Mouse (Mus musculus) embryonic facial prominence, embryonic 12.5 days (tissue): ENCODE data around the gene Gab1. TPM values are rescaled to one million over a fixed set of nuclear protein-coding genes. Genes with fewer than 3 reads are reported as not detected.

Experiments used
- ATAC-seq: fragments of 200-750 bp; cut with Nextera tagmentation; 2 replicates; pipeline ENCODE4 v1.8.0; 2017; ENCODE audit not compliant: insufficient number of reproducible peaks, insufficient read depth, low FRiP score, low TSS enrichment
- H3K27ac ChIP-seq: fragments of 300-500 bp; sonication (generic); 2 replicates; pipeline ENCODE4 v1.5.1; 2016; ENCODE audit warnings: mild to moderate bottlenecking
- H3K27me3 ChIP-seq: fragments of 300-500 bp; sonication (generic); 2 replicates; pipeline ENCODE4 v1.6.1; 2016; ENCODE audit warnings: mild to moderate bottlenecking, moderate library complexity
- H3K36me3 ChIP-seq: fragments of 300-500 bp; sonication (generic); 2 replicates; pipeline ENCODE4 v1.6.1; 2016; ENCODE audit warnings: mild to moderate bottlenecking
- H3K4me1 ChIP-seq: fragments of 300-500 bp; sonication (generic); 2 replicates; pipeline ENCODE4 v1.6.1; 2016
- H3K4me2 ChIP-seq: fragments of 300-500 bp; sonication (generic); replicated peaks from 2 replicates; pipeline ENCODE4 v1.6.1; 2016; ENCODE audit warnings: mild to moderate bottlenecking, moderate library complexity
- H3K4me3 ChIP-seq: fragments of 300-500 bp; sonication (generic); 2 replicates; pipeline ENCODE4 v1.5.1; 2016; ENCODE audit warnings: mild to moderate bottlenecking
- H3K9ac ChIP-seq: fragments of 300-500 bp; sonication (generic); 2 replicates; pipeline ENCODE4 v1.6.1; 2016; ENCODE audit warnings: mild to moderate bottlenecking, moderate library complexity
- H3K9me3 ChIP-seq: fragments of 300-500 bp; sonication (generic); 2 replicates; pipeline ENCODE4 v1.6.1; 2016; ENCODE audit warnings: mild to moderate bottlenecking, moderate library complexity
- WGBS: fragments of 180-500 bp; shearing (Covaris S2); methylation state at CpG from one replicate; pipeline ENCODE4 v1.1.7; 2016; 5-methylcytosine and 5-hydroxymethylcytosine counted together
- polyA plus RNA-seq: library from polyadenylated mRNA; unstranded; fragments of >200 nt; fragmentation: Nextera tagmentation; extraction: Ambion mirVana; gene quantifications from 2 replicates; pipeline ENCODE4 v1.2.1, GENCODE M21; 2016

Gab1 gene
- polyA plus RNA-seq, 1 experiment from 2014 or later, result 26.9 TPM

DNA sequence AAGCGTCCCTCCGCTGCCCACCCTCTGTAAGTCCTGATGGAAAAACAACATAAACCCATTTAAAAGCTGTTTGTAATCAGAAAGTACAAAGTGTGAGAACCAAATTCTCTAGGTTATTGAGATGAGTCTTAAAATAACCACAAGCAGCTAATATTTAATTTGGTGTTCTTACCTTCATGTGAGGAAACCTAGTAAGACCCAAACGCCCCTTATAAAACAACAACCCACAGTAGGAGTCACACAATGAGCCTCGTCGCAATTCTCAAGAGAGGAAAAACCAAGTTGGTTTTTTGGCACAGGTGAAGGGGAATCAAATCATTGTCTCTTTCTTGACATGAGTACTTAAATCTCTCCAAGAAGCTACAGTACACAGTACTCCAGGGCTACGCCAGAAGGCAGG is 44.9 kb downstream of the Gab1 start:
- Histone ChIP-seq H3K9me3 (no peaks in the 10 kb centered on the region), H3K4me2 (no peak overlapping the region), H3K27ac (no peak overlapping the region), H3K9ac (no peak overlapping the region), H3K27me3 (no peaks in the 10 kb centered on the region), H3K4me3 (no peak overlapping the region), H3K4me1 (peaks cover 13% of the 10 kb centered on the region), H3K36me3 (no peaks in the 10 kb centered on the region)
- 89% methylated on average over 6 of the region's 6 CpGs for WGBS
- ATAC-seq, result no peak

DNA sequence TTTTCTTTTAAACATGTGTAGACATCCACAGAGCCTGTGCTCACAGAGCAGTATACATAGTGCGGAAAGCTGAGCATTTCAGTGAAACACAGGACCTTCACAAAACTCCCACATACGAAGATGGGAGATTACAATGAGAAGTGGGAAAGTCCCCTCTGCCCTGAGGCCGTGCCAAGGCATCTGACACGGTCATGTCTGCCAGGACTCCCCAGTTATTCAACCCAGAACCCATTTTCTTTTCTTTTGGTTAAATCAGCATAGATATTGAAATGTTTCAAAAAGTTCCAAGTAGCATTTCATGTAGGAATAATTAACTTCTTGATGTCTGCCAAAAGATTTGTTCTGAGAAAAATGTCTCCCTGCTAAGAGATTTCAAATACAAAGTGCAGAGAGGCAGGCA is 45.9 kb downstream of the Gab1 start:
- Histone ChIP-seq H3K4me1 (peaks cover 17% of the 10 kb centered on the region), H3K27ac (no peak overlapping the region), H3K4me3 (no peak overlapping the region), H3K9ac (no peak overlapping the region), H3K4me2 (no peak overlapping the region), H3K9me3 (no peaks in the 10 kb centered on the region), H3K27me3 (no peaks in the 10 kb centered on the region), H3K36me3 (no peaks in the 10 kb centered on the region)
- ATAC-seq, result no peak
- WGBS, result 66% methylated on average over 4 of the region's 4 CpGs

GRCm38 (mm10) chr8:80832534-80832933 is 47.8 kb downstream of the Gab1 start:
- Histone ChIP-seq H3K36me3 (no peaks in the 10 kb centered on the region), H3K4me2 (no peak overlapping the region), H3K27me3 (no peaks in the 10 kb centered on the region), H3K9ac (no peak overlapping the region), H3K9me3 (no peaks in the 10 kb centered on the region), H3K27ac (no peak overlapping the region), H3K4me3 (no peak overlapping the region), H3K4me1 (peaks cover 17% of the 10 kb centered on the region)
- no peak for ATAC-seq

GRCm38 (mm10) chr8:80831876-80832524 is 48.3 kb downstream of the Gab1 start:
- ATAC-seq, result no peak
- H3K27ac ChIP-seq, result no peak overlapping the region
- 93% methylated on average over 5 of the region's 5 CpGs for WGBS
- H3K36me3 ChIP-seq, result no peaks in the 10 kb centered on the region
- no peaks in the 10 kb centered on the region for H3K9me3 ChIP-seq
- no peaks in the 10 kb centered on the region for H3K27me3 ChIP-seq
- no peak overlapping the region for H3K4me2 ChIP-seq
- H3K9ac ChIP-seq, result no peak overlapping the region
- no peak overlapping the region for H3K4me3 ChIP-seq
- H3K4me1 ChIP-seq, result peaks cover 20% of the 10 kb centered on the region

DNA sequence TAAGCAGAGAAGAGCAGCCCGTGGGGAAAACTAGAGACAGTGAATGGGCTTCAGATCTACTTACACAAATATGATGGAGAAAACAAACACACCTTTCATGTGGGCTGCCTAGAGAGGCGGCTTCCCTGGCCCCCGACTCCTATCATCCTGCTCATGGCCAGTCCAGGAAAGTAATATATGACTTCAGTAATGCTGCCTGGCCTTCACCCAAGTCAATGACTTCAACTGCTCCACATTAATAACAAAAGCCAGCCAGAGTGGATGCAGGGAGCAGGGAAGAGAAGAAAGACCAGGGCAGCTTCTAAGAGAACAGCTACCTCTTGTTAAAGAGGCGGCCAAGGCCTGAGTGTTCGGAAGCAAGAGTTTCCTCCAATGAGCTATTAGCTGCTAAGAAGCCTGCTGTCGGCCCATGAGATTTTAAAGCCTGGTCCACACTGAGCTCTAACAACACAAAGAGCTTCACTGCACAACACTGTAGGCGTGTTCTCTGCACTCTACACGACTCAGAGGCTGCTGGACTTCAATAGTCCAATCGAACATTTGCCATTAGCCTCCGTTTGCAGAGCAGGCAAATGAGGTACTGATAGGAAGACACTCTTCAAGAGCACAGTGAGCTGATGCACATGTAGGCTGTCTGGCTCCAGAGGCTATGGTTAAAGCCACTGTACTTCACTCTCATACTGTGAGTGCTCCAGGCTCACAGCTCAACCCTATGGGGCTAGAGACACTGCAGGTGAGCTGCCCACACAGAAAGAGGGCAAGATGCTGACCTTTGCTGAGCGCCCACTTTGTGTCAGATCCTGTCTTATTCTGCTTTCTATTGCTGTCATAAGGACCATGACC is 49.4 kb downstream of the Gab1 start:
- Histone ChIP-seq H3K9ac (no peak overlapping the region), H3K4me3 (no peak overlapping the region), H3K9me3 (no peaks in the 10 kb centered on the region), H3K36me3 (no peaks in the 10 kb centered on the region), H3K4me2 (no peak overlapping the region), H3K4me1 (peaks cover 24% of the 10 kb centered on the region), H3K27me3 (no peaks in the 10 kb centered on the region), H3K27ac (peak overlapping the region; percentile 66)
- WGBS, result 69% methylated on average over 11 of the region's 11 CpGs
- no peak for ATAC-seq

DNA sequence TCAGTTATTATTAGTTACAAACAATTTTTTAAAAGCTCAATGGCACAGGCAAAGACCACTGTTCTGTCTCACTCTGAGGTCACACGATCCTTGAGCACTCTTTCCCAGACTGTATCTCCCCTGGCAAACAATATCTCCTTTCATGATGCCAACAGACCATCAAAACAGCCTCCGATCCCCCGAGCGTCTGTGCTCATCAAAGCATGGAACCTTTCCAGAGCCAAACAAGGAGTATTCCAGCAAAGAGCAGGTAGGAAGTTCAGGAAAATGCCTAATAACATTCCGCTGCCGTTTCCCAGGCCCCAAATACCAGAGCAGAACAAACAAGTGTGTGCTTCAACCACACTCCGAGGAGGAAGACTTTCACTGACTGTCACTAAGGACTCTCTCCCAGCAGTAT is 50.2 kb downstream of the Gab1 start:
- no peak overlapping the region for H3K4me2 ChIP-seq
- H3K4me3 ChIP-seq, result no peak overlapping the region
- H3K9ac ChIP-seq, result no peak overlapping the region
- H3K36me3 ChIP-seq, result no peaks in the 10 kb centered on the region
- no peak for ATAC-seq
- H3K4me1 ChIP-seq, result peaks cover 24% of the 10 kb centered on the region
- no peaks in the 10 kb centered on the region for H3K9me3 ChIP-seq
- H3K27me3 ChIP-seq, result no peaks in the 10 kb centered on the region
- 30% methylated on average over 7 of the region's 7 CpGs for WGBS
- H3K27ac ChIP-seq, result peak overlapping the region; percentile 66; the same call in 1 of the 2 replicates

DNA sequence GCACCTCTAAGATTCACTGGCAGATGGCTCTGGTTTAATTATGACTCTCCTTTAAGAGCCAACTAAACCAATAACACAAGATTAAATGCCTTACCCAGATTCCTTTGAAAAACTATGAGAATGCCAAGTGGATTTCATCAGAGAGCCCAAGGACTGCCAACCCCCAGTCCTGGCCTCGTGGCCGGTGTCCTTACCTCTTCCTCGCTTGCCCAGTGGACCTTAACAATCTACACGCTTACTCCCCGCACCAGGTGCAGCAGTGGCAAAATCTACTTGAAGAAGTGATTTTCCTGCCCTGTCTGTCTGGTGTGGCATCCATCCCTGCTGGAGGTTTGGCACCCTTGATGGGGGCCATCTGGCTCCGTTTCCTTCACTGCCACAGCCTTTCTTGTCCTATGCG is 53.3 kb downstream of the Gab1 start:
- ATAC-seq, result no peak
- WGBS, result 93% methylated on average over 7 of the region's 7 CpGs
- no peaks in the 10 kb centered on the region for H3K27me3 ChIP-seq
- no peak overlapping the region for H3K9ac ChIP-seq
- no peak overlapping the region for H3K4me3 ChIP-seq
- H3K27ac ChIP-seq, result no peak overlapping the region
- H3K4me1 ChIP-seq, result peaks cover 21% of the 10 kb centered on the region
- H3K4me2 ChIP-seq, result no peak overlapping the region
- H3K36me3 ChIP-seq, result no peaks in the 10 kb centered on the region
- H3K9me3 ChIP-seq, result no peaks in the 10 kb centered on the region

GRCm38 (mm10) chr8:80825136-80825535 is 55.2 kb downstream of the Gab1 start:
- no peak for ATAC-seq
- Histone ChIP-seq H3K4me2 (no peak overlapping the region), H3K27ac (no peak overlapping the region), H3K27me3 (no peaks in the 10 kb centered on the region), H3K4me3 (no peak overlapping the region), H3K9me3 (no peaks in the 10 kb centered on the region), H3K4me1 (peaks cover 22% of the 10 kb centered on the region), H3K36me3 (no peaks in the 10 kb centered on the region), H3K9ac (no peak overlapping the region)
- WGBS, result 83% methylated on average over 4 of the region's 4 CpGs

GRCm38 (mm10) chr8:80824426-80824825 is 55.9 kb downstream of the Gab1 start:
- WGBS, result 74% methylated on average over 5 of the region's 5 CpGs
- Histone ChIP-seq H3K27me3 (no peaks in the 10 kb centered on the region), H3K9ac (no peak overlapping the region), H3K4me1 (peaks cover 20% of the 10 kb centered on the region; the same call in 1 of the 2 replicates), H3K9me3 (no peaks in the 10 kb centered on the region), H3K27ac (no peak overlapping the region), H3K4me2 (no peak overlapping the region), H3K36me3 (no peaks in the 10 kb centered on the region), H3K4me3 (no peak overlapping the region)
- ATAC-seq, result no peak

- H3K27ac ChIP-seq, result 0 out of 2 replicates have a peak overlapping the region, but pooled peaks have one; percentile 30
- peaks cover 24% of the 10 kb centered on the region; the same call in 1 of the 2 replicates for H3K4me1 ChIP-seq
- no peaks in the 10 kb centered on the region for H3K9me3 ChIP-seq
- WGBS, result 73% methylated on average over 5 of the region's 5 CpGs
- no peaks in the 10 kb centered on the region for H3K36me3 ChIP-seq
- ATAC-seq, result no peak
- no peak overlapping the region for H3K4me3 ChIP-seq
- no peak overlapping the region for H3K9ac ChIP-seq
- H3K27me3 ChIP-seq, result no peaks in the 10 kb centered on the region
- no peak overlapping the region for H3K4me2 ChIP-seq
Measured at GRCm38 (mm10) chr8:80823250-80823649, 57.1 kb downstream of the Gab1 start.

- Histone ChIP-seq H3K4me1 (peaks cover 18% of the 10 kb centered on the region; the same call in 1 of the 2 replicates), H3K27ac (no peak overlapping the region), H3K9ac (no peak overlapping the region), H3K4me2 (no peak overlapping the region), H3K9me3 (no peaks in the 10 kb centered on the region), H3K4me3 (no peak overlapping the region), H3K36me3 (no peaks in the 10 kb centered on the region), H3K27me3 (no peaks in the 10 kb centered on the region)
- ATAC-seq, result no peak
- WGBS, result 58% methylated on average over 12 of the region's 12 CpGs
Measured at GRCm38 (mm10) chr8:80821367-80822225, 58.7 kb downstream of the Gab1 start.
